Mouse (Mus musculus) testis, postnatal 10 days (tissue): ENCODE results near the gene Carmil1.

ENCODE experiments used
- DNase-seq: peaks from one replicate; pipeline ENCODE4 v3.0.0; 2021; ENCODE audit warnings: low spot score

The Carmil1 gene

DNA sequence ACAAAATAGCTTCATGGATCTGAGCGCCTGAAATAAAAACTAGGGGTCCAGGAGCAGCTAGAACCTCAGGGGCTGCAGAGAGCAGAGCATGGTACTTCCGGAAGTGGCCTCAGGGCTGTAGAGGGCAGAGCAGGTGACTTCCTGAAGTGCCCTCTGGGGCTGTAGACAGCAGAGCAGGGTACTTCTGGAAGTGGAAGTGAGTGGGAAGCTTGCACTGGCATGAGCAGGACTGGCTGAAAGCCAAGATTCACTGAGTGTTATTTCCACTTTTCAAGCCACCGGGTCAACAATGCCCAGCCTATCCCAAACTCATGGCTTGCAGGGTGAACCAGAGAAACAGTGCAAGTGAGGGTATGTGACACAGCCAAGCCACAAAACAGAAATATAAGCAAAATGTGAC, 243.1 kb downstream of the Carmil1 start:
- no peak for DNase-seq

GRCm38 (mm10) chr13:24036150-24036549, 244.4 kb downstream of the Carmil1 start:
- no peak for DNase-seq

DNA sequence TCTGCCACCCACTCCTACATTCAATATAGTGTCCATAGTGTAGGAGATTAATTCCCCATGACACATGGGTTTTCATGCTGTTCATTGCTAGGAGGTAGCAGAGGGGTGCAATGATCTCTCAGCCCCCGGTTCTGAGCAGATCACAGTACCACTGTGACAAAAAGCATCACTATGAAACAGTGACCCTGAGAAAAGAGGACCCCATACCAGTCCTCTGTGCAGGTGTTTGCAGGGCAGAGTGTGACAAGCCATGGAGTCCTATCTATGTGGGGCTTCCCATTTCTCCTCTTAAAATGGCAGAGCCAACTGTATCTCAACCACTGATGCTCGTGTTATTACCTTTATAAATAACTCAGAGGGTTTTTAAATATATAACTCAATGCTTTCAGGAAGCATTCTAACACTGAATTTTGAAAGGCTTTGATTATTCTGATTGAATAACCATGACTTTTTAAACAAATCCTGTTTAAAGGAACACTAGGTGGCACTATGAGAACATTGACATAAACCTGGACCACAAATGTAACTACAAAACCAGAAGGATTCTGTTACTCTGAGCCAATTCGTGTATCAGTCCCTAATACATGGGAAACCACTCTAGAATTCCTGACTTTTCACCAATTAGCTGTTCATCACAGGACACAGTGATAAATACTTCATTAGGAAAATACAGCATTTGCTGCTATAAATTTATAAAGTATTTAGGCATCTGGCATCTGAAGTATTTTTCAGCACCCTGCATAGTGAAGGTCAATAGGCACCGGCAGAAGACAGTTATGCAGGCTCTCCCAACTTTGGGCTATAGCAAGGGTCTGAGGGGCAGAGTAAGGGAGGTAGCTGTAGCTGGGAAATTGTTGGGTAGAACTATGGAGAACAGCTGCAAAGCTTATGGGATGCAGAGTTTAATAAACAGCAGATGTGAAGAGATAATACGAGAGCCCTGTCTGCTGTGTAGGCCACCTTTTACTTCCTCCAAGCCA, 253.1 kb downstream of the Carmil1 start:
- no peak for DNase-seq

DNA sequence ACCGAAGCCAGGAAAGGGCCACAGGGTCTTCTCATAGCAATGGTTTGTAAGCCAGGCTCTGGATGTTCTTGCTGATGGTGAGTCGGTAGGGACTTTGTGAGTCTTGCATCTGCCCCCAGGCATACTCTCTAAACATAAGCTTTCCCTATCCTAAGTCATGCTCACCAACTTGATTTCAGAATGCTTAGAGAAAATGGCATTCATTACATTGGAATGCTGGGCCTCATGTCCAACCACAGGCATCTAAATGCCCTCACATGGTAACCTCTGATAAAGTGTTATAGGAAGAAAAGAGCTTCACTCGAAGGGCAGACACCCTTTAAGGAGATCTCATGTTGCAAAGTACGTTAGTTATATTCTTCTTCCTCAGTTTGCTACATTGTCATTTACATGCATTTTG, 262.1 kb downstream of the Carmil1 start:
- DNase-seq, result no peak

DNA sequence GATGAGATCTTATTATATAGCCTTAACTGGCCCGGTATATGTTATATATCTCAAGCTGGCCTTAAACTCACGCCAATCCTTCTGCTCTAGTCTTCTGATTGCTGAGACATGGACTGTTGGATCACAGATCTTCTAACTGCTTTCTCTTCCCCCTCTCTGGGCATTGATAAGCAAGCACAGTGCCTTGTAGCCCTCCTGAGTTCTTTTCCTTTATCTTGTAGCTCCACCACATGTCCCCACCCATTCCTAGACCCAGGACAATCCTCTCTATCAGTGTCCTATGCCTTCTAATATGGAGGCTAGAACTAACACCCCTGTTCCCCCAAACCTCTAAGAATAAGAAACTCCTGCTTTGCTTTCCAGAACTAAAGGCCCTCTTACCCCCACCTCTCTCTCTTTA, 275.1 kb downstream of the Carmil1 start:
- DNase-seq, result no peak

DNA sequence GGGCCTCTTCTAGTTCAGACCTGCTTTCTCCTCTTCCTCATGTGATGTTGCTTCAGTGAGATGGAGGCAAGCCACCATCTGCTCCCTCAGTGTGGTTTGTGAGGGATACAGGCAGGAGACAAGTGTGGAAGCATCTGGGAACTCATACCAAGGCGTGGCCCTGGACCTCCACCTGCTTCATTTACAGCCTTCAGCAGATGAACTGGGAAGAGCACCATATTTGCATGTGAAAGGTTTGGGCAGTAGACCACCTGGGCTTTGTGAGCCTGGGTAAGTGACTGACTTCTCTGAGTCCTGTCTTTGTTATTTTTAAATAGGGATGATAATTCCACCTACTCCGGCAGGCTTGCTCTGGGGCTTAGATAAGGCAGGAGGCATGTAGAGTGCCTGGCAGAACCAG, 278.8 kb downstream of the Carmil1 start:
- DNase-seq, result no peak

GRCm38 (mm10) chr13:24001081-24001480, 279.5 kb downstream of the Carmil1 start:
- no peak for DNase-seq

DNA sequence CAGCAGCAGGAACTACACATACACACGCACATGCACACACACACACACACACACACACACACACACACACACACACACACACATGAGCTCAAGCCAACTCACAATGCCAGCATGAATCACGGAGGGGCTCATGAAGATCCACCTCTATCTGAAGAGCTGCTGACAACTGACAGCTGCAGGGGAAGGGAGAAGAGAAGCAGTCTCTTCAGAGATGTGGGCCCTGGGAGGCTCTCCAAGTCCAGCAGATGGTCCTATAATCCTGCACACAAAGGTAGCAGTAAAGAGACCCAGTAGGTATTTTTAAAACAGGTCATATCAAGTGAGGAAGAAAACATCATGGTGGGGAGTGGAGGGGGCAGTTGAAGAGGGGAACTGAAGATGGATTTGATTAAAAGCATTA, 281.8 kb downstream of the Carmil1 start:
- DNase-seq, result no peak

GRCm38 (mm10) chr13:23994756-23995155, 285.8 kb downstream of the Carmil1 start:
- DNase-seq, result no peak

GRCm38 (mm10) chr13:23994024-23994423, 286.6 kb downstream of the Carmil1 start:
- no peak for DNase-seq

- DNase-seq, result peak; percentile 77
Measured at GRCm38 (mm10) chr13:23990928-23991327, 289.7 kb downstream of the Carmil1 start, which contains the start of gene Scgn. TSS of gene Scgn (minus strand) at chr13:23991214.

GRCm38 (mm10) chr13:23990451-23990850, 290.1 kb downstream of the Carmil1 start:
- DNase-seq, result no peak

DNA sequence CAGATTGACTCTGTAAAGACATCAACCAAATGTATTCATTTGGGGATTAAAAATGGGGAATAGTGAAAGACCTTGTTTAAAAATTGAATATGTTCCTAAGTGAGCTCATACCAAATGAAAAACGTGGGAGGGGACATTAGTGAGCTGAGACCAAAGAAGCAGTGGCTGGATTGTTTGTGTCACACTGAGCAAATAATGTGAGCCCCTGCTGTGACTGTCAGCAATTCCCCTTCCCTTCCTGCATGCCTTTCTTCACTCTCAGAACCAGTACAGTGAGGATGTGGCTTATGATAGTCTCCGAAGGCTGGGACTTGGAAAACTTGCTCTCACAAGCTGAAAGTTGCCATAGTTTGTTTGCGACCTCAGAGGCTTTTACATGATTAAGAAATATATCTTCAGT, 295.5 kb downstream of the Carmil1 start:
- no peak for DNase-seq

DNA sequence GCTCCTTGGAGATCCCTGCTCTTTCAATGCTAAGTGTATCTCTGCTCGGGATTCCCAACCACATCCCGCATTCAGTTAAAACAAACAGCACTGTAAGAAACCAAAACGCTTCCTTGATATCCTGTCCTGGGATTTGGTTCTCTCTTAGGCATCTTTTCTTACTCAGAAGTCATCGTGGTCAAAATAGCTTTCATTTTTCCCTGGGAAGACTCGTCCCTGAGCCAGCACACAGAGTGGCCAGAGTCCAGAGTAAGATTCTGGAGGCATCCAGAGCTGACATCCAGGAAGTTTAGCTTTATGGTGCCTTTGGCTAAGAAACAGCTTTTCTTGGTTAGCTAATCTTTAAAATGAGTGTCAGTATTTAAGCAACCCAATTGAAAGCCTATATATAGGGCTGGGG, 308.3 kb downstream of the Carmil1 start:
- no peak for DNase-seq

- DNase-seq, result no peak
Measured at GRCm38 (mm10) chr13:23971870-23972269, 308.7 kb downstream of the Carmil1 start.

- no peak for DNase-seq
Measured at GRCm38 (mm10) chr13:23964909-23965308, 315.7 kb downstream of the Carmil1 start.
